Mouse (Mus musculus): ENCODE data around the gene Ldlrap1. TPM values are rescaled to one million over a fixed set of nuclear protein-coding genes. Genes with fewer than 3 reads are reported as not detected.
A peak's percentile ranks its signal among the peaks of the same experiment; 100 is the strongest.

The Ldlrap1 gene
- polyA plus RNA-seq, 1 experiment from 2014 or later, result 15.8 TPM

DNA sequence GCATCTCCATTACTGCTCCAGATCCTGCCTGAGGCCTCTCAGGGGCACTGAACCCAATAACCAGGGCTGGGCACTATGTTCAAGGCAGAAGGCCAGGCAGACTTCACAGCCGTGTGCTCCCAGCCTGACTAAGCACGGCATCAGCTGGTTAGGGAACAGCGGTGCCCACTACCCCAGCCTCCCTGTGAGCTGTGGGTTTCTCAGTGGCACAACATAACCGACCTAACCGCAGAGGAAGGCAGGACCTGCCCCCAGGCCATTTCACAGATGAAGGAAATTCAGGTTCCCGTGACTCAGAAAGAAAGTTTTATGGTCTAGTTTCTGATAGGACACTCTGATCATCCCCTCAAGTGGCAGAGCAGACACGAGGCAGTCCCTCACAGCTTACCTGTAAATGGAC, 10.9 kb downstream of the Ldlrap1 start:
- DNase-seq (ENCODE audit: low spot score), result no peak
- H3K4me3 ChIP-seq, result no peak overlapping the region
- H3K36me3 ChIP-seq (replicated peaks), result 0 out of 2 replicates have a peak, but pooled peaks cover 7% of the 10 kb centered on the region
- no peaks in the 10 kb centered on the region for H3K27me3 ChIP-seq (replicated peaks; ENCODE audit: low read depth, poor library complexity, severe bottlenecking)
- H3K4me1 ChIP-seq, result peaks cover 88% of the 10 kb centered on the region
- H3K9me3 ChIP-seq, result no peaks in the 10 kb centered on the region
- 76% methylated on average over 7 of the region's 7 CpGs for WGBS
- 0 out of 2 replicates have a peak overlapping the region, but pooled peaks have one; percentile 20 for H3K27ac ChIP-seq (replicated peaks)

DNA sequence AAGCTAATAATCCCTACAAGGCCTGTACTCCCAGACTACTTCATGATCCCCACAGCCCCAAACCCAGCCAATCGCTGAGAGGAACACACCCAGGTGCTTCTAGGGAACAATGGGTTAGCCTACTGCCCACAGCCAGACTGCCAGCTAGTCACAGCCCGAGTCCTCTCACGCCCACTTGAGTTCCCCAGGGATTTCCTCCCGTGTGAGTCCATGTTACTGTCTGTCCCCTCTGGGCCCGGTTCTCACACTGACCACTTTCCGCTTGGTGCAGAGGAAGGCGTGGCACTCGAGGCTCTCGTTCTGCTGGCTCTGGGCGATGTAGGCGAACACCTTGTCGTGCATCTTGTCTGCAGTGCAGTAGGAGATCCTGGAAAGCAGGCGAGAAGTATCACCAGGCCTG, 12.9 kb downstream of the Ldlrap1 start:
- Histone ChIP-seq H3K36me3 (replicated peaks) (0 out of 2 replicates have a peak, but pooled peaks cover 7% of the 10 kb centered on the region), H3K4me3 (no peak overlapping the region), H3K27me3 (replicated peaks; ENCODE audit: low read depth, poor library complexity, severe bottlenecking) (no peaks in the 10 kb centered on the region), H3K27ac (replicated peaks) (peak overlapping the region; percentile 62; the same call in 1 of the 2 replicates), H3K4me1 (peaks cover 93% of the 10 kb centered on the region), H3K9me3 (no peaks in the 10 kb centered on the region)
- 82% methylated on average over 13 of the region's 13 CpGs for WGBS
- DNase-seq (ENCODE audit: low spot score), result no peak

DNA sequence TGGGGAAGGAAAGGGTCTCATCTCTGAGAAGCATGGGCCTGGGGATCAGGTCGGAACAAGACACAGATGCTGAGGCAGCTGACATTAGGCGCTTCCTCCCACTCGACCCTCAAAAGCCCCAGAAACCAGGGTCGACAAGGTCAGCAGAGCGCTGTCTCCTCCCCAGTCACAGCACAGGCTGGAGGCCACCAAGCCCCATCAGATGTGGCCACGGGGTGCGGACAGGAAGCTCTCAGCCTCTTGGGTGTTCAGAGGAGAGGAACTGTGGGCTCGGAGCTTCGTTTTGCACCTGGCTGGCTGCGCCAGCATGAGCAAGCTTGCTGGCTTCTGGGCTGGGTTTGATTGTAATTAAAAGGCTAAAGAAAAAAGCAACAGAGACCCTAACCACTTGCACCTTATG, 13.5 kb downstream of the Ldlrap1 start:
- Histone ChIP-seq H3K4me3 (no peak overlapping the region), H3K27me3 (replicated peaks; ENCODE audit: low read depth, poor library complexity, severe bottlenecking) (no peaks in the 10 kb centered on the region), H3K27ac (replicated peaks) (peak overlapping the region; percentile 62; the same call in 1 of the 2 replicates), H3K36me3 (replicated peaks) (peaks cover 12% of the 10 kb centered on the region), H3K9me3 (no peaks in the 10 kb centered on the region), H3K4me1 (peaks cover 93% of the 10 kb centered on the region)
- no peak for DNase-seq (ENCODE audit: low spot score)
- WGBS, result 38% methylated on average over 10 of the region's 10 CpGs

DNA sequence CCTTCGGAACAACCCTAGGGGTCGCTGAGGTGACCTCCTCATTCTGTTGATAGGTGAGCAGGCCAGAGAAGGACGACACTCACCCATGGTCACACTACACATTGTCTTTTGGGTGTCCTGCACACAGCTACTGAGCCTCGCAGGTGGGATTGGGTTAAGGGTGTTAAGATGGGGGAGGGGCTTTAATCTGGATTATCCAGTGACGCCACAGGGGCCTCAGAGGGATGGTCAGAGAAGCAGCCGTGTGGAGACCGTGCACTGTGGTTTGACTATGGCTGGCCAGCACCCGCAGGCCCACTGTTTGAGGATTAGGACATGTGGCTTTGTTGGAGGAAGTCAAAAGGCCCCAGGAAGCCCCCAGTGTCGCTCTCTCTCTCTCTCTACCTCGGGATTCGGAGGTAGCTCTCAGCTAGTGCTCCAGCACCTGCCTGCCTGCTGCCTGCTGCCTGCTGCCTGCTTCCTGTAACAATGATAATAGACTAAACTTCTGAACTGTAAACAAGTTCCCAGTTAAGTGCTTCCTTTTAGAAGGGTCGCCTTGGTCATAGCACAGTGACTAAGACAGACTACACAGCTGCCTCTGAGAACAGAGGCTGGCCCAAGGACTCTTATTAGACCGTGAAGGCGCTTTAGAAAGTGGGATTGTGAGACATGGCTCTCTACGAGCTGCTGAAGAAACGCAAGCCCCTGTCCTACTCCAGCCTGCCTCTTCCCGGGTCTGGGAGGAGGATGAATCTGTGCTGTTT, 14.1 kb downstream of the Ldlrap1 start:
- H3K27ac ChIP-seq (replicated peaks), result peak overlapping the region; percentile 1
- H3K27me3 ChIP-seq (replicated peaks; ENCODE audit: low read depth, poor library complexity, severe bottlenecking), result no peaks in the 10 kb centered on the region
- DNase-seq (ENCODE audit: low spot score), result no peak
- H3K4me3 ChIP-seq, result no peak overlapping the region
- H3K4me1 ChIP-seq, result peaks cover 93% of the 10 kb centered on the region
- no peaks in the 10 kb centered on the region for H3K9me3 ChIP-seq
- peaks cover 19% of the 10 kb centered on the region for H3K36me3 ChIP-seq (replicated peaks)
- 45% methylated on average over 17 of the region's 17 CpGs for WGBS

DNA sequence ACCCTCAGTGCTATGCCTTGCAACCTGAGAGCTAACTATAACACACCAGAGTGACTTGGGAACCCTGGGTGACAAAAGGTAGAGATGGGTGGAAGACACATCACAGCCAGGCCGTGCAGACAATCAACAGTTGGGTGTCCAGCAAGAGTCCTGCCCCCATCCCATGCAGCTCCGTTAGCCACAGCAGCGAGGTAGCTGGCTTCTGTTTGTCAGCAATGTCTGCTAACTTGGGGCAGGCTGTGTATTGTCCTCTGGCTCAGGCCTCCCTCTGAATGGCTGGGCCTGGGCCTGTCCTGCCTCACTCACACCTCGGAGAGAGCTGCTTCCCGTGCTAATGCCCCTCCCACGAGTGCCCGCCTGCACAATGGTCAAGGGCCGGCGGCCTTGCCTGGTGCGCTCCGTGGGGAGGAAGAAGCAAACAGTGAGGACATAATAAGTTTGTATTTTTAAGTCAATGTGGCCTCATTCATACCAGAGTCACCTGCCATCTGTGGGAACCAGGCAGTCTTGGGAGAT, 14.9 kb downstream of the Ldlrap1 start:
- Histone ChIP-seq H3K36me3 (replicated peaks) (peaks cover 26% of the 10 kb centered on the region), H3K4me1 (peaks cover 89% of the 10 kb centered on the region), H3K27me3 (replicated peaks; ENCODE audit: low read depth, poor library complexity, severe bottlenecking) (no peaks in the 10 kb centered on the region), H3K9me3 (no peaks in the 10 kb centered on the region), H3K27ac (replicated peaks) (peak overlapping the region; percentile 1), H3K4me3 (no peak overlapping the region)
- 59% methylated on average over 11 of the region's 11 CpGs for WGBS
- DNase-seq (ENCODE audit: low spot score), result no peak

DNA sequence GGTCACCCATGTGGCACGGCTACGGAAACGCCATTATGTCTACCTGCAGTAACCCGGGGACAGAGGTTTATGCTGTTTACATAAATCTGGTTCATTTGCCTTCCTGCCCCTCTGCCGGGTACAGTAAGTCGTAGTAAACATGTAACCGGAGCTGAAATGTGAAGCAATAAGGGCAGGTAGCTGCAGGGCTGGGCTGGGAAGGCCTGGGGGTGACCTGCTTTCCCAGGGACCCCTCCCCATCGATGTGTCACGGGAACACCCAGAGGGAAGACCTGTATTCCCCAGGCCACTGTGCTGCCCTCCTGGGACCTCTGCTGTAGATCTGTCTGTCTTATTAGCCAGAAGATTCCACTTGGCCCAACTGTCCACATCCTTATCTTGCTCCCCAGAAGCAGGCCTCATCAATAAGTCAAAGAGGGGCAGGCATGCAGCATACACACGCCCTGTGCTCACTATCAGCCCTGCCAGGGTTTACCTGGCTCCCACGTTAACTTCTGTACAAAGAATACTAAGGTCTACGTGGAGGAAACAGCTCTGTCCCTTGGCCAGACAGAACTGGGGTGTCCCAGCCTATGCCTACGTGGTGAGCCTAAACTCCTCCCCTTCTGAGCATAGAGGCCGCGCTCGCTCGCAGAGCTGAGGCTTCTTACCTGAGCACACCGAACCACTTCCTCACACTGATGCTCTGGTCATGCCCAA, 16.0 kb downstream of the Ldlrap1 start:
- Histone ChIP-seq H3K27ac (replicated peaks) (peak overlapping the region; percentile 1; the same call in 1 of the 2 replicates), H3K9me3 (no peaks in the 10 kb centered on the region), H3K36me3 (replicated peaks) (peaks cover 37% of the 10 kb centered on the region), H3K4me3 (no peak overlapping the region), H3K27me3 (replicated peaks; ENCODE audit: low read depth, poor library complexity, severe bottlenecking) (no peaks in the 10 kb centered on the region), H3K4me1 (peaks cover 87% of the 10 kb centered on the region)
- WGBS, result 78% methylated on average over 18 of the region's 18 CpGs
- DNase-seq (ENCODE audit: low spot score), result no peak

DNA sequence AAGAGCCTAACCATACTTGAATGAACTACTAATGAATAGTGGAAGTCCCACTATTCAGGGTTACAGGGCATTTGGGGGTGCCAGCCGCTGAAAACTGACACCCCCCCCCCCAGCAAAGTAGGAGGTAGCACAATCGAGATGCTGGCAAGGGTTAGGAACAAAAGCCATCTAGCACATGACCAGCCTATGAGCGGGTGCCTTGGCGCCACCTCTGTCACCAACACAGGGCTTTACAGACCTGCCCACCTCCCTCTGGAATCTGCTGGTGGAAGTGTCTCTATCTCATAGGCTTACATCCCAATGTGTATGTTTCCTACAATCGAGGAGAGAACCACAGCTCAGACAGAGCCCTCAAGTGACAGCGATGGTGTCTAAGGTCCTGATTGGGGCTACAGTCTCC, 17.0 kb downstream of the Ldlrap1 start:
- Histone ChIP-seq H3K4me1 (peaks cover 85% of the 10 kb centered on the region), H3K4me3 (no peak overlapping the region), H3K27ac (replicated peaks) (peak overlapping the region; percentile 45), H3K27me3 (replicated peaks; ENCODE audit: low read depth, poor library complexity, severe bottlenecking) (no peaks in the 10 kb centered on the region), H3K36me3 (replicated peaks) (peaks cover 48% of the 10 kb centered on the region), H3K9me3 (no peaks in the 10 kb centered on the region)
- WGBS, result 85% methylated on average over 6 of the region's 6 CpGs
- no peak for DNase-seq (ENCODE audit: low spot score)

DNA sequence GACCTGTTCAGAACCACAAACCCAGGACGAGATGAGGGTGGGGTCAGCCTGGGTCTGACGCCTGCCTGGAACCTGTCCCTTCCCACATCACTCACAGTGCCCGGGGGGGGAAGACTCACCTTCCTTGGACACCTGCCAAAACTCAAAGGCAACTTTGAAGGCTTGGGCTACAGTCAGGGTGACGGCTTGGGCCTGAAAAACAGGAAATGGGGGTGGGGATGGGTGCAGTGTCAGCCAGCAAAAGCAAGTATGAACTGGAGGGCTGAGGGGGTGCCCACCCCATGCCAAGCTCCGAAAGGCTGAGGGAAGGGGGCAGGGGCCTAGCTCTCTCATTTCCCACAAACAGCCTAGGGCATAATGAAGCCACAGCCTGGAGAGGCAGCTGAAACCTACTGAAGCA, 17.6 kb downstream of the Ldlrap1 start:
- no peaks in the 10 kb centered on the region for H3K9me3 ChIP-seq
- 81% methylated on average over 5 of the region's 5 CpGs for WGBS
- H3K4me3 ChIP-seq, result no peak overlapping the region
- DNase-seq (ENCODE audit: low spot score), result no peak
- peak overlapping the region; percentile 45 for H3K27ac ChIP-seq (replicated peaks)
- H3K4me1 ChIP-seq, result peaks cover 83% of the 10 kb centered on the region
- H3K36me3 ChIP-seq (replicated peaks), result peaks cover 53% of the 10 kb centered on the region
- no peaks in the 10 kb centered on the region for H3K27me3 ChIP-seq (replicated peaks; ENCODE audit: low read depth, poor library complexity, severe bottlenecking)

DNA sequence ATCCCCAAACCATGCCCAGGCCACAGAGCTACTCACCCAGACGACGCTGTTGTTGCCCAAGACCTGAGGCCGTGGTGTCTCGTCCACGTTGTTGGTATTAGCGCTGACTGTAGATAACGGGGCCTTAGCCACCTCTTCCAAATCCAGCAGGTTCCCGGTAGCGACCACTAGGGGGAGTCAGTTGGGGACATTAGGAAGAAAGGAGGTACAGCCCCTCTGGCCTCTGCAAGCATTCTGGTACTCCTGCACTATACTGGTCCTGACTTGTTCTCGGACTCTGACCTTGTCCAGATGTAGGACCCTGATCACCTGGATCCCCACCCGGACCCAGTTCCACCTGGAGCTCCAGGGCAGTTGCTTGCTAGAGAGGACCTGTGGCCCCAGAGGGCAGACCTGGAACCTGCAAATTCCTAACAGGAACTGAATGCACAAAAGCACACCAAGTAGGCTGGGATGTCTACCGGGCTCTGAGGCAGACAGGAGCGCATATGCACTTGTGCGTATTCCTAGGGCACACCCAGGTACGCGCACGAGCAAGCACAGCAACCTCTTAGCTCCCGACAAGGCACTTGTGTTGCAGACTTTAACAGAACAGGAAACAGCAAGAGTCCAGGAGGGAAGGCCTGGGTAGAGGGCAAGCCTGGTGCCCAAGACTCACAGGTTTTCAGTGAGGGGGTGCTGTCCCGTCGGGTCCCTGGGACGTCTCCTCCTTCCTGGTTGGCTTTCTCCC, 18.4 kb downstream of the Ldlrap1 start:
- Histone ChIP-seq H3K27me3 (replicated peaks; ENCODE audit: low read depth, poor library complexity, severe bottlenecking) (no peaks in the 10 kb centered on the region), H3K9me3 (no peaks in the 10 kb centered on the region), H3K36me3 (replicated peaks) (peaks cover 55% of the 10 kb centered on the region), H3K27ac (replicated peaks) (peak overlapping the region; percentile 46; the same call in 1 of the 2 replicates), H3K4me1 (peaks cover 83% of the 10 kb centered on the region), H3K4me3 (no peak overlapping the region)
- WGBS, result 64% methylated on average over 21 of the region's 21 CpGs
- DNase-seq (ENCODE audit: low spot score), result no peak

DNA sequence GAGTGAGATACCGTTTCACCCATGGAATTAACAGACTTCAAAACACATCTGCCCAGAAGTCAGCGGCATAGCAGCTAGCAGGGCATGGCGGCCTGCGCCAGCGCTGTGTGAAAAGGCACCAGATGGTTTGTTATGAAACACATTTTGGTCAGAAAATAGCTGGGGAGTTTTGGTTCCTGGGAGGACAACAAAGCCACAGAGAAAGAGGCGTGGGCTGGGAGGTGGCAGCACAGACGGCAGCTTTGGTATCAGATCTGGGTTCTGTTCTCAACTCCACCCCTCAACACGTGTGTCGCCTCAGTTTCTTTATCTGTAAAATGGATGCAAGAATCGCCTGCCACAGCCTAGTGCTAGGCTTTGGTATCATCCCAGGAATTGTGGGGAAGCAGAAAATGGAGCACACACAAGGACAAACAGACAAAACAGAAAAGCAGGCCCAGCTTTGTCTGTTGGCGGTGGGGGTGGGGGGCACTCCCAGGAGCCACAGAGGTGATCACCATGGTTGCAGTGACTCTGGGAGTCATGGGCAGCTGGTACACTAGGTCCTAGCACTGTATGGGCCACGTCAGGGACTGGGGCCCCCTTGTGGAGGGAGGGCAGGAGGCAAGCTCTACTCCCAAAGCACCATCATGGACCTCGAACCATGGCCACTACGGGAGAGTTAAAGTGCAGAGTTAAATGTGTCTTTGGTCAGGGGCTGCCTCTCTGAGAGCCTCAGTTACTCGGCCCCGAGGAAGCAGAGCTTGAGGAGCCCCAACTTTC, 21.7 kb downstream of the Ldlrap1 start:
- H3K9me3 ChIP-seq, result no peaks in the 10 kb centered on the region
- no peaks in the 10 kb centered on the region for H3K27me3 ChIP-seq (replicated peaks; ENCODE audit: low read depth, poor library complexity, severe bottlenecking)
- H3K4me3 ChIP-seq, result no peak overlapping the region
- peak overlapping the region; percentile 8; the same call in 1 of the 2 replicates for H3K27ac ChIP-seq (replicated peaks)
- H3K36me3 ChIP-seq (replicated peaks), result peaks cover 48% of the 10 kb centered on the region
- WGBS, result 85% methylated on average over 16 of the region's 16 CpGs
- peaks cover 82% of the 10 kb centered on the region for H3K4me1 ChIP-seq
- no peak for DNase-seq (ENCODE audit: low spot score)

DNA sequence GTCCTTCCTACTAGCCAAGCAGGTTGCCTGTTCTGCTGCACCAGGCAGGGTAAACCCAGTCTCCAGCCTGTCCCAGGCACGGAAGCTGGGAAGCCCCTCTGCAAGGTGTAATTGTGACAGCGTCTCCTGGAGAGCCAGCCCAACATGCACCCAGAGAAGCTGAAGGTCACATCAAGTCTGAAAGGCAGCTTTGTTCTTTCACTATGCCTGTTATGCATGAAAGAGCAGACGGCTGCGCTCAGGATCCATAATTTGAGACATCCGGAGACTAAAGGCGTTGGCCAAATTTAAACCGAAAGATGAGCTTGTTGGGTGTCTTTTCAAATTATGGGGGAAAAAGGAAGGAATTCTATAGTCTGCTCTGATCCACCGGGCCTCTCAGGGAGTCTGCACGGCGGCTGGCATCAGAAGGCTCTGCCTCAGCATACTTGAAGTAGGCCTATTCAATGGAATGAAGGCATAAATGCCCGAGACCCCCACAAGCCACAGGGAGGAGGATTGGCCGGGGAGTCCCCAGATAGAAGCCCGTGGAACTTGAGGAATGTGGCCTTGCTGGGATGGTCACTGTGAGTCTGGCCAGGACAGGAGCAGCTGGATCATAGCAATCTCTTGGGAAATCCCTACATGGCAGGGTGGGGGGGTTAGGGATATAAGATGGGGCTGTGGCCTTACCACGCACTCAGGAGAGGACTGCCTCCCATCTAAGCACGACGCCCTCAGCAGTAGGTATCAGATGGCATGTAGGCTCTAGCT, 23.8 kb downstream of the Ldlrap1 start:
- no peaks in the 10 kb centered on the region for H3K9me3 ChIP-seq
- 34% methylated on average over 16 of the region's 16 CpGs for WGBS
- peaks cover 40% of the 10 kb centered on the region for H3K36me3 ChIP-seq (replicated peaks)
- H3K27ac ChIP-seq (replicated peaks), result peak overlapping the region; percentile 57
- H3K27me3 ChIP-seq (replicated peaks; ENCODE audit: low read depth, poor library complexity, severe bottlenecking), result no peaks in the 10 kb centered on the region
- 0 out of 2 replicates have a peak overlapping the region, but pooled peaks have one; percentile 3 for H3K4me3 ChIP-seq
- DNase-seq (ENCODE audit: low spot score), result no peak
- H3K4me1 ChIP-seq, result peaks cover 66% of the 10 kb centered on the region
